Mouse (Mus musculus) embryonic fibroblast, embryonic 13.5 days (primary cell): Measurements from ENCODE around the gene Cdkn2aipnl.

Source experiments
- CTCF ChIP-seq: IDR thresholded peaks from 2 replicates; pipeline ENCODE4 v1.5.1; 2011; ENCODE audit warnings: mild to moderate bottlenecking, control low read depth, low read length, moderate library complexity, borderline replicate concordance; ENCODE audit not compliant: insufficient read depth
- POLR2A ChIP-seq: IDR thresholded peaks from 2 replicates; pipeline ENCODE4 v1.6.1; 2011; ENCODE audit warnings: low read depth, mild to moderate bottlenecking, control low read depth, low read length, moderate library complexity

DNA sequence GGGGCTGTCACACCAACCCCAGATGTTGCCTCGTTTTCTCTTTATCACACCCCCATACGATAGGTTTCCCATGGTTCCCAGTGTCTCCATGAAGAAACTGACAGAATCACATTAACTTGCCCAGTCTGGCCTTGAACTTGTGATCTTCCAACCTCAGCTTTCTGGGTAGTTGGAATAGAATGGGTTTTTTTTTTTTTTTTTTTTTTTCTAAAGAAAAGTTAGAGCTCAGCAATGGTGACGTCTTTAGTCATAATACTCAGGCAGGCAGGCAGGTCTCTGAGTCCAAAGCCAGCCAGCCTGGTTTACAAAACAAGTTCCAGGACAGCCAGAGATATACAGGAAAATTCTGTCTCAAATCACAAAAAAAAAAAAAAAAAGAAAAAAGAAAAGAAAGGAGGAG lies 23.2 kb upstream of the Cdkn2aipnl start:
- TF ChIP-seq CTCF (no peak), POLR2A (no peak)
